Mouse (Mus musculus) liver, embryonic 15.5 days (tissue): ENCODE measurements around the gene Gm21882. TPM values are rescaled to one million over a fixed set of nuclear protein-coding genes. Genes with fewer than 3 reads are reported as not detected.
"Not testable (repeated sequence)": the region's sequence is repeated elsewhere in the genome, so short reads cannot be mapped to it uniquely, and the experiment has no call there.

Experiments used
- ATAC-seq: fragments of 200-750 bp; cut with Nextera tagmentation; 2 replicates; pipeline ENCODE4 v1.8.0; 2017; ENCODE audit warnings: moderate number of reproducible peaks, mild to moderate bottlenecking, moderate library complexity; ENCODE audit not compliant: insufficient read depth
- H3K27ac ChIP-seq: fragments of 300-500 bp; sonication (generic); replicated peaks from 2 replicates; pipeline ENCODE4 v1.5.1; 2015; ENCODE audit warnings: mild to moderate bottlenecking, inconsistent platforms
- H3K27me3 ChIP-seq: fragments of 300-500 bp; sonication (generic); 2 replicates; pipeline ENCODE4 v1.6.1; 2015; ENCODE audit warnings: mild to moderate bottlenecking, inconsistent platforms
- H3K36me3 ChIP-seq: fragments of 300-500 bp; sonication (generic); replicated peaks from 2 replicates; pipeline ENCODE4 v1.6.1; 2015; ENCODE audit warnings: moderate library complexity, mild to moderate bottlenecking, inconsistent platforms
- H3K4me1 ChIP-seq: fragments of 300-500 bp; sonication (generic); replicated peaks from 2 replicates; pipeline ENCODE4 v1.6.1; 2015; ENCODE audit warnings: inconsistent platforms
- H3K4me2 ChIP-seq: fragments of 300-500 bp; sonication (generic); 2 replicates; pipeline ENCODE4 v1.6.1; 2015; ENCODE audit warnings: moderate library complexity, mild to moderate bottlenecking, inconsistent platforms
- H3K4me3 ChIP-seq: fragments of 300-500 bp; sonication (generic); replicated peaks from 2 replicates; pipeline ENCODE4 v1.5.1; 2015; ENCODE audit warnings: mild to moderate bottlenecking, inconsistent platforms
- H3K9ac ChIP-seq: fragments of 300-500 bp; sonication (generic); 2 replicates; pipeline ENCODE4 v1.6.1; 2015; ENCODE audit warnings: moderate library complexity, mild to moderate bottlenecking, inconsistent platforms
- H3K9me3 ChIP-seq: fragments of 300-500 bp; sonication (generic); replicated peaks from 2 replicates; pipeline ENCODE4 v1.6.1; 2016; ENCODE audit warnings: inconsistent platforms
- WGBS: fragments of 180-500 bp; shearing (Covaris S2); methylation state at CpG from one replicate; pipeline ENCODE4 v1.1.7; 2015; ENCODE audit warnings: mixed read lengths; ENCODE audit not compliant: insufficient replicate concordance; 5-methylcytosine and 5-hydroxymethylcytosine counted together
- polyA plus RNA-seq: library from polyadenylated mRNA; unstranded; fragments of >200 nt; fragmentation: Nextera tagmentation; extraction: Ambion mirVana; gene quantifications from 2 replicates; pipeline ENCODE4 v1.2.1, GENCODE M21; 2015

Gm21882 gene
- polyA plus RNA-seq = not detected in 2 replicates

DNA sequence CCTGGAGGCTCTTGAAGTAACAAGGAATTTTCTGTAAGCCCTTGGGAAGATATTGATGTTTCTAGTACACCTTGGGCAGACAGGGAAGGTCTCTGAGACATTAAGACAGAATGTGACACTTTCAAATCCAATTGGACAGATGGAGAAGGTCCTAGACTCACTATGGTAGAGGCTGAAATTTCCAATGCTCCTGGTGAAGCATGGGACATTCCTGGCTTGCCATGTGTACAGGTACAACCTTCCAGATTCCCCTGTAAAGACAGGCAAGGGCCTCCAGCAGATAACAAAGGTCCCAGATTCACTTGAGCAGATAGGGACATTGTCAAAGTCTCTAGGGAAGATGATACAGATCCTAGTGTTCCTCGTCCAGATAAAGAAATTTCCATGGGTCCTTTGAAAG lies at the start of gene Gm21882:
TSS of gene Gm21882 (minus strand) at position 101 of the 400 bp plus-strand sequence.
- not testable (repeated sequence) for ATAC-seq, H3K4me1 ChIP-seq, H3K9me3 ChIP-seq, H3K9ac ChIP-seq, H3K27ac ChIP-seq, H3K4me2 ChIP-seq, H3K4me3 ChIP-seq, H3K36me3 ChIP-seq, H3K27me3 ChIP-seq
- 33% methylated on average over 1 of the region's 1 CpGs for WGBS

Other genes with a start within 250 kb of the Gm21882 start
- gene Gm21865, start 64.6 kb downstream of the Gm21882 start, polyA plus RNA-seq = not detected in 2 replicates